Mouse (Mus musculus): ENCODE data around the gene Ntn1. TPM values are rescaled to one million over a fixed set of nuclear protein-coding genes. Genes with fewer than 3 reads are reported as not detected.

The Ntn1 gene
- total RNA-seq (2021), result 10 to 100 TPM in 1 of 2 experiments, 1 to 10 TPM in 1; 6.9 to 10.9 TPM
- long read RNA-seq, experiment 1, full-length matches to known transcripts, result 1 of 2 reads
- long read RNA-seq, experiment 1, partial matches to known transcripts, result 0 of 2 reads
- long read RNA-seq, experiment 1, other reads (novel, unspliced or antisense), result 1 of 2 reads
- long read RNA-seq, experiment 2, partial matches to known transcripts, result 0 of 2 reads
- long read RNA-seq, experiment 2, other reads (novel, unspliced or antisense), result 2 of 2 reads

DNA sequence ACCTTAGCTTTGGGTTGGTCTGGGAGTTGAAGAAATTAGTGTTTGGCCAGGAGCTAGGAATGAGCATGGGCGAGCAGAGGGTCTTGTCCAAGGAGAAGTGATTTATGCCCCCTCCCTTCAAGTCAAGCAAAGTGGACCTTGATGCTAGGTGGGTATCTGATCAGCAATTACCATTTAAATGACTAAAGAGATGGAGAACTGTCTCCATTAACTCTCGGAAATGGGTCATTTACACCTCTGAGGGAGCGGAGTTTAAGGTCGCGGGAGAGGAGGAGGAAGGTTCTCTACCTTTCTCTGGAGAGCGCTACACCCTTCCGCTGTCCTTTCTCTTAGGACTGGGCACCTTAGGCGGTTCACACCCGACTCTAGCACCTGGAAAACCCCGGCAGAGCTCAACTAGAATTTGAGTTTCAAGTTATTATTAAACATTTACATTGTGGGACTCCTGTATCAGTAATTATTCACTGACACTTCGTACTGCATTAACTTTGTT is at the start of gene Ntn1:
Gene Ntn1, minus strand, starts transcription at position 97 of the 493 bp plus-strand sequence.
- intact Hi-C loops (cut with DNase I; ENCODE audit: low total_unique reads), result no loop called here
- DNase-seq, result no peak

DNA sequence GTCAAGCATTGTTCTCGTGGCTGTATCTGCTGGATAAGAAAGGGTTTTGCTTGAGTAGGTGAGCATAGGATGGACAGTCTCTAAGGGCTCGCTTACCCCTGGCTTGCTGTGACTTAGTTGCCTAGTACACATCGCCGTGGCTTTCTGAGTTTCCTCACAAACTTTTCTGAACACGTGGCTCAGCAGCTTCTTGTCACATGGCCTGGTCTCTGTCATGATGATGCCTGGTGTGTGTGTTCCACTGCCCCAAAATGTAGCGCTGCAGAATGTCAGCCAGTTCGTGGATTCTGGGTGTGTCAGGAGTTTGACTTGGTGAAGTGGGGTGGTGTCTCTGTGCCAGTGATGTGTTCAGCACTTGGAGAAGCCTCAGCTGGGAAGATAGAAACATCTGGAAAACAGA is 47.7 kb upstream of the Ntn1 start:
- intact Hi-C loops (cut with DNase I; ENCODE audit: low total_unique reads), result no loop called here
- DNase-seq, result no peak

DNA sequence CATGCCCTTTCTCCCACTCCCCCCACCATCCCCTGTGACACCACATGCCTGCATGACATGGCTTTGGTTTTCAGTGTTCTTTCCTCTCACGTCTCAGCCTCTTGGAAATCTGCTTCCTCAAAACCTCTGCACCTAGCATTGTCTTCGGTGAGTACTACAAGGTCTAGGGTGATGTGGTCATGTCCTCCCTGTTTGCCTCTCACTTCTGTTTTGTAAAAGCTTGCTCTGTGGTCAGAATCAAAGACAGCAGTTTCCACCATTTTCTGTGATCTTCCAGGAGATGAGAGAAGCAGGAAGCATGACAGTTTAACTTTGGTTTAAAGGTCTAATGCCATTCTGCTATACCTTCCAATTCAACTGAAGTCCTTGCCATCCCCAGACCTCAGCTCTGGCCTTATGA is 46.6 kb upstream of the Ntn1 start:
- DNase-seq, result no peak
- intact Hi-C loops (cut with DNase I; ENCODE audit: low total_unique reads), result no loop called here

DNA sequence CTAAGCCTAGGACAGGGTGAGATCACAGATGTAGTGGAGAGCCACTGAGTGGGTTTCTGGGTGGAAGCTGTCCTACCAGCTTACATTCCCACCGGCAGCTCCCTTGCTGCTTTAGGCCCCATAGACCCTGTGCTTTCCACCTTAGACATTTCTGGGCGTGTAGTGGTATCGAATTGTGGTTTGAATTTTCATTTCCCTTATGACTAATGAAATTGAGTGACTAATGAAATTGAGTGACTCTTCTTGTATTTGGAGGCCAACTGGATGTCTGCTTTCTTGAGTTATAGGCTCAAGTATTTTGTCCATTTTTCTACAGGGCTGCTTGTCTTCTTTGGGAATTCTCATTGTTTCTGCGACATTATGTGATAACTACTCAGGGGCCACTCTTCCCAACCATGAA is 45.9 kb upstream of the Ntn1 start:
- intact Hi-C loops (cut with DNase I; ENCODE audit: low total_unique reads), result no loop called here
- DNase-seq, result no peak

DNA sequence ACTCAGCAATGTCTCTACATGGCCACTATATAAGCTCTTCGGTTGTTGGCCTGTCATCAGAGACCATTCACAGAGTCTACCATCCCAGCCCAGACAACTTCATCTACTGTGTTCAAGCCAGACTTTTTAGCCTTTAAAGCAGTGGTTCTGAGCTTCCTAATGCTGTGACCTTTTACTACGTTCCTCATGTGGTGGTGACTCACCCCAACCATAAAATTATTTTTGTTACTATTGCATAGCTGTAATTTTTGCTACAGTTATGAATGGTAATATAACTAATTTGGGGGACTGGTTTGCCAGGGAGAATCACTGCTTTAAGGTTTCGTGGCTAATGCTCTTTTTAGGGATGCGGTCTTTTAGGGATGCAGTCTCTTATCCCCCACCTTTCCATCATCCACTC is 45.3 kb upstream of the Ntn1 start:
- DNase-seq, result no peak
- intact Hi-C loops (cut with DNase I; ENCODE audit: low total_unique reads), result no loop called here

DNA sequence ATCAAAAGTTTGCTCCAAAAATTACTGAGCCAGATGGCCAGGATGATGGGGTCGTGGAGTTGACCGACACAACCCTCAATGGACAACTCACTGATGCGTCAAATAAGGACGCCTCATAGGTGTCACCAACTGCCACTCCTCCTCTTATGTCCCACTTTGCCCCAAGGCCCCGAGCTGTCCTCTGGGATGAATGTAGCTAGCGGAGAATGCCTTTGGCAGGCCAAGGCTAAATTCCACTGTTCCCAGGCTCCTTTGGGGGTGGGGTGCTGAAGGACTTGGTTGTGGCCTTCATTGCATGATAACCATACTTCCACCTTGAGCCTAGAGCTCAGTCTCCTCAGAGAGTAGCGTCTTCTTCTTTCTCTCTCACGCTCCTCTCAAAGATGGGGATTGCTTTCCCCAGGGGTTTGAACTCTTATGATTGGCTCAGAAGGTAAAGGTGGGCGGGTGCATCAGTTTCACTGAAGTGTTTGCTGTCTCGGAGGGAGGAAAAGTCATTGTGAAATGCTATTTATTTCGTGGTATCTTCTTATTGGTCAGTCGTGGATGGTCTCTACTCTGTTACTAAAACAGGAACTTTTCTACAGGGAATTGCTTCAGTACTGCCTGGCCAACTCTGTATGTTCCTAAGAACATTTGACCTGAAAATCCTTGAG is 42.5 kb upstream of the Ntn1 start:
- intact Hi-C loops (cut with DNase I; ENCODE audit: low total_unique reads), result no loop called here
- DNase-seq, result no peak

DNA sequence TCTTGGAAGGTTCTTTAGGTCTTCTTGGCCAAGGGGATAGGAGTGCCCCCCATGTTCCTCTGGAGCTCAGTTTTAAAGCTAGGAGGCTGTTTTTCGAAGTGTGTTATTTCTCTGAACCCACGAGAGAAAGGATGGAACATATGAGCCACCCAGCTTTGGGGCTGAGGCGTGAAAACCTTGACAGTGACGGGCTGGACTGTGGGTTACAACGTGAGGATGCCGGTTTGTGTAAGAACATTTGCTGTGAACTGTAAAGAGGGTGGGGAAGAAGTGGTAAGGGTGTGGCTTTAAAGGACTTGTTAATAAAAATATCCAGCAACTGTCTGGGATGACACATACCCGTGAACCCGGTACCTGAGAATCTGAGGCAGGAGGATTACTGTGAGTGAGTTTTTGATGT is 41.7 kb upstream of the Ntn1 start:
- intact Hi-C loops (cut with DNase I; ENCODE audit: low total_unique reads), result no loop called here
- no peak for DNase-seq

DNA sequence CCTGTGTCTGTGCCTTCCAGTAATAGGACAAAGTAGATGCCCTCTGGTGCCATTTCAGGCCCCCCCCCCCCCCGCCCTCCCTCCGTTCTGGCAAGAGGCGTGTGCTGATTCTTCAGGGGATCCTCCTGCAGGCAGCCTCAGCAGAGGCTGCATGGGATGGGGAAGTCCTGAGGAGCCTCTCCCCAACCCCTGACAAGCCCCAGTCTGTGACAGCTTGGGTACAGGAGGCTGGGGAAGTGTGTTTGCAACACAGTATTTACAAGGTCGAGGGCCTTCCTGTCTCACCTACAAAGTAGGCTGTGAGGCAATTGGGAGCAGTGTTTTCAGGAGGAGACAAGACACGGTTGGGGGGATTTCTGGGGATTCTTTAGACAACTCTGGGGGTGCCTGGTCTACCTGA is 40.3 kb upstream of the Ntn1 start:
- intact Hi-C loops (cut with DNase I; ENCODE audit: low total_unique reads), result no loop called here
- DNase-seq, result no peak

DNA sequence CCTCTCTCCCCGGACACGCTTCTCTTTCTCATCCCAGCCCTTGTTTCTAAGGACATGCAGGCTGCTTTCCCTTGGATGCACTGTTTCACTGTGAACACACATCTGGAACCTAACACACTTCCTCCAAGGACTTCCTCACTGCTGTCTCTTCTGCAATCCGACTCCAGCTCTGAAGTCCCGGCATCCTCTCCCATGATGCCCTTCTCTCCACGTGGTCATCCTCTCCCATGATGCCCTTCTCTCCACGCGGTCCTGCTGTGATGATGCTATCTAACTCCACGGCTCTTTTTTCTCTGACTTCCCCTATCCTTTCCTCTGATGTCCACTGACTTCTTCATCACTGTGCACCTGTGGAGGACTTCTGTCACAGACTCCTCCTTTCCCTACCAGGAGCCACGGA is 39.5 kb upstream of the Ntn1 start:
- DNase-seq, result no peak
- intact Hi-C loops (cut with DNase I; ENCODE audit: low total_unique reads), result no loop called here

DNA sequence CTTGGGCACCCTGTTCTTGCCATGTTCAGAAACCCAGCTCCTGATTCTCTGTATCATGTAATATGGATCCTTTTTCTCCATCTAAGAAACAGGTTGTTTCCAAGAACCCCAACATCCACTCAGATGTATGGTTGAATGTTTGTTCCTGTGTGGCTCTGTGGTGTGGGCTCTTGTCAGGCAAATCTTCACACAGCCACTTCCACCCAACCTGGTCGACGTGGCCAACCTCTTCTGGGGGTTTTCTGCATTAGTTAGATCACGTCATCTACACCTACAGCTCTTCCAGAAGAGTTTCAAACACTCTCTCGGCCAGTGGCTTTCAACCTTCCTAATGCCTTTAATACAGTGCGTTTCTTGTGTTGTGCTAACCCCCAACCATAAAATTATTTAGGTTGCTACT is 35.8 kb upstream of the Ntn1 start:
- DNase-seq, result no peak
- intact Hi-C loops (cut with DNase I; ENCODE audit: low total_unique reads), result no loop called here

DNA sequence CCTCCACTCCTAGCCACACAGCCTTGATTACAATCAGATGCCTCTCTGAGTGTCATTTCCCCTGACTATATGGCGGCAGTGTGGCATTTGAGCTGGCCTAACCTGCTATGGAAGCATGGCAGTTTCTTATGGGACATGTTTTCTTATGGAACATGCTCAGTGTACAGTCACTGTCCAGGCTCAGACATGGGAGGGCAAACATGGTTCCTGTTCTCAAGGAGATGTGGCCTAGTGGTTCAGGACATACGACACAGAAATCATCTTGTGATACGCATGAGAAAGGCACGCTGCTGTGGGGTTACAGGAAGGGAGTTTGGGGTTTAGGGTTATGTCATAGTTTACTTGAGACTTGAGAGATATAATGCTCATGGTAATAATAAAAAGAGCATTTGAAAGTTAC is 35.0 kb upstream of the Ntn1 start:
- intact Hi-C loops (cut with DNase I; ENCODE audit: low total_unique reads), result no loop called here
- DNase-seq, result no peak

DNA sequence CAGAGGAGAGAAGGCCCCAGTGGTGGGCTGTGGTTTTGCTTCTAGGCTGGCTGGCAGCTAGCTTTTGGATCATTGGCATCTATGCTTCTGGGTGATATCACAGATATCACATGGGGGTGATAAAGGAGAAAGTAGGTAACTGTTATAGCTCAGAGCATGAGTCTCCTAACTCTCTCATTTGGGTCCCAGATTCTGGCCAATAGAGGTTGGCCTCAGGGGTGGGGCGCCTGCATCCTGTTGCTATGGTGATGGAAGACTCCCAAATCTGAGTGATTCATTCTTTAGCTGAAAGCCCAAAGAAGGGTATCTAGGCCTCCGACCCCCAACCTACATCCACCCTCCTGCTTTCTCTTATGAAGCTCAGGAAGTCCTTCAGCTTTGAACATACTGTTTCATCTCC is 34.1 kb upstream of the Ntn1 start:
- intact Hi-C loops (cut with DNase I; ENCODE audit: low total_unique reads), result no loop called here
- no peak for DNase-seq

DNA sequence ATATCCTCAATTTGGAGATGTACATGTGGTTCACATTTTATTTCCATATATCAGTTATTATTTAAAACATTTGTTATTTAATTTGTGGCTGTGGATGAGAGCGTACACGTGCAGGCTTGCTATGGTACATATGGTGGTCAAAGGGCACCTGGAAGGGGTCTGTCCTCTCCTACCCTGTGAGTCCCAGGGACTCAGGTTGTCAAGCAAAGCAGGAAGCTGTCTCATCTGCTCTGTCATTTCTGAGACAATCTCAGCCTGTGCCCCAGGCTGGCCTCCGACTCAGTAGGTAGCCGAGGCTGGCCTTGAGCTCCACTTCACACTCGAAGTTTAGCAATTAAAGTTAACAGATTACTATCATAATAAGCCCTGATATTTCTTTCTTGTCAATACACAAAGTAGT is 32.9 kb upstream of the Ntn1 start:
- intact Hi-C loops (cut with DNase I; ENCODE audit: low total_unique reads), result no loop called here
- no peak for DNase-seq

DNA sequence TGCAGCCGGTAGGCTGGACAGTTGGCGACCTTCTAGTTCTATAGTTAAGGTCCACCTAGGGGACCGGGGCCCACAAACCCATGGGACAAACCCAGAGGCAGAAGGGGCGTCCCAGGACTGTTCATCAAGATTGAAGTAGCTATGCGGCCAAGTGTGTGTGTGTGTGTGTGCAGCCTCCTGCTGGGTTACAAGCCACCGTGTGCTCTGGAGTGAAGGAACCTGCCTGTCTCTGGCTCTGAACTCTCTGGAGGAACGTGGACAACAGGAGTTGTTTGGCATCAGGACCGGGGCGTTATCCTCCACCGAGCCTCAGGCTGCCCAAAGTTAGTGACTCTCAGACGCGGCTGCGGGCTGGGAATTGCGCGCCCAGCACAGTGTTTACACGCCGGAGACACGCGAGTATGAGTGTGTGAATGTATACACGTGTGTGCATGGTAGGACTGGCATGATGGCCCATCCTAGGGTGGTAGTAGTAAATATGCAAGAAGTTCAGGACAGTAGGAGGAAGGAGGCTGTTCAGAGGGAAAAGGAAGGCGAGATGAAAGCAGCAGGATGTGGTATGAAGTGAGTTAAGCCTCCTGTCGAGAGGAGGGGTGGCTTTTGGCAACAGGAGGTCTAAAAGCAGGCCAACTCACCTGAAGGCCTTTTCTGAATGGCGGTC is 31.9 kb upstream of the Ntn1 start:
- no peak for DNase-seq

DNA sequence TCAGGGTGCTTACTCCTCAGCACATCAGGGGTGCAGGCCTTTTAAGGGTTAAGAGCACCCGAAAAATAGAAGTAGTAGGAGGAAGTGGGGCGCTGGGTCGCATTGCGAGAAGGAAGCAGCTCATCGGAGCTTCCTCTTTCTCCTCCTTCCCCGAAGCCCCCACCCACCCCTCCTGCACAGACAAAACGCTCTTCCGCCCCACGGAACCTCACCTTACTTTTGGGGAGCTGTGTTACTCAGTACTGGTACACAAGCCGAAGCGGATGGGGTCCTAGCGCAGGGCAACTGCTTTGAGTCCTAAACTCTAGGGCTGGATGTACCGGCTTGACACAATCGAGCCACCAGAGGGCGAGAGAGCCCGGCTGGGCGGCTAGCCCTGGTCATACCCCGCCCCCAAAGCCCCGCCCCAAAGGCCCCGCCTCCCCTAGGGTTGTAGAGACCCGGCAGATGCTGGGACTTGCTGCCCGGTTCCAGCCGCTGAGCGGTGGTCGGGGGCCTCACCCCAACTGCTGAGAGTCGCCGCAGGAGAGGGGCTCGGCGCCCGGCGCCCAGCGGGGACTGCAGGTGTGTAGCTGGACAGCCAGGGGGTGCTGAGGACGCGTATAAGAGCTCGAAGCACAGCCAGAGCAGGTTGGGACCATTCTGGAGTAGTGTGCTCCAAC is 31.2 kb upstream of the Ntn1 start, which contains the start of gene Pik3r5:
Gene Pik3r5, plus strand, starts transcription at position 423 of the 662 bp plus-strand sequence.
- intact Hi-C loops (cut with DNase I; ENCODE audit: low total_unique reads), result no loop called here

More for the DNA sequence above, 31.9 kb upstream of the Ntn1 start:
- intact Hi-C loops (cut with DNase I; ENCODE audit: low total_unique reads), result no loop called here

DNA sequence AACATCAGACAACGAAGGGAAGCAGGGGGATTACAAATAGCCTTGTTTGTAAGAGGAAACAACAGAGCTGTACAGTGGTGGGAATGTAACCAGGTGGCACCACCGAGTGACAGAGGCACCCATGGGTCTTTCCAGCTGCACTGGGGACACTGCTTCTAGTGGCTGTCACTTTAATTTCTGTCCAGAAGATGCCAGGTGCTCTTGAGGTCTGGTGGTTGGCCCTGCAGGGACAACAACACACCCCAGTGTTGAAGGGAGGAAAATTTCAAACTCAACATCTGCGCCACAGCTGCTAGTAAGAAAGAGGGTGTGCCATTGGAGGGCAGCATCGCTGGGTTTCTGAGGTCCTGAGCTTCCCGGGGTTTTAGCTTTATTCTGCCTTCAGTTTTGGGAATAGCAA is 30.0 kb upstream of the Ntn1 start:
- intact Hi-C loops (cut with DNase I; ENCODE audit: low total_unique reads), result no loop called here
- DNase-seq, result no peak

More for the DNA sequence above, 31.2 kb upstream of the Ntn1 start, which contains the start of gene Pik3r5:
- DNase-seq, result peak; percentile 77

DNA sequence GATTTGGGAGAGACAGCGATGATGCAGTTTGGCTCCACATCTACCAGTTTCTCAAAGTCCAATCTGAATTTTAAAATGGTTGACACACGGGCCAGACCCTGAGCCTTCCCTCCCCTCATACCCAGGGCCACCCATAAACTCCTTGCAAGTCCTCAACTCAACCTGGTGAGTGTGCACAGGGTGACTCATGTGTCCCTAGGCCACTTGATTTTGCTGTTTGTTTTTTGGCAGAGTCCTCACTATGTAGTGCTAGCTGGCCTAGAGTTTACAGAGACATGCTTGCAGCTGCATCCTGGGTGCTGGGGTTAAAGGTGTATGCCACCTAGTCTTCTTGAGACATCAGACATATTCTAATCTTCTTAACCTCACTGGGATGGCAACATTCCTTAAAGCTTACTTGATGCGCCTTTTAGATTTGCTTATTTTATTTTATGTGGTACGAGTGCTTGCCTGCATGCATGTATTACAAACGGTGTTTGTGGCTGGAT is 26.5 kb upstream of the Ntn1 start:
- DNase-seq, result no peak
- intact Hi-C loops (cut with DNase I; ENCODE audit: low total_unique reads), result no loop called here

DNA sequence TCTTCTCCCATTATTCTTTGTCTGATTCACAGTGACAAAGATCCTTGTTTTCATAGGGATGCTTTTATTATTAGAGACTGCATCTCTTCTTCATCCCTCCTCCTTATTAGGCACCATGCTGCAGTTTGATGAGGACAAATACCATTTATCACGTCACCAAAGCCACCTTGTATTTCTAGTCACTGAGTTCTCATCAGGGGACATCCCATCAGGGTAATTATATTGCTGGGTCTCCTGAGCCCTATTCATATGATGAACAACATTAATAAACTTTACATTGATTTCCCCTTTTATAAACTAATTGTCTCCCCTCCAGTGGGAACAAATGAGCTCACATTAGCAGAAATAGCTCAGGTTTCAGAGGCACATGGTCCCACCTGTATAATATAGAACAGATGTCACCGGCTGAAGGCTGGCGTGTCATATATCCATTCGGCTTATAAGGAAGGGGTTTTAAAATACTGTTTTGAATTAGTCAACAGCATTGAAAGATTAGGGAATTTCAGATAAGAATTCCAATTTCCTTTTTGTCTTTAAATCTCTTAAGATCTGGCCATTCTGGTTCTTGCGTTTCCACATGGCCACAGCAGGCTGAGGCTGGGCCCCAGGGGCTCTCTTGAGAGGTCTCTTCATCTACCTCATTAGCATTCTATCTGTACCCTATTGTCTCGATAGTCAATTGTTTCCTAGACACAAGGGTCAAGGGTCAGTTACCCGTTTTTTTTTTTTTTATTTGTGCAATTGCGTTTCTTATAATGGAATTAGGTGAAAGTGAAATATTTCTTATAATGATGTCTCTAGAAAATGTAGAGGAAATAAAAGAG is 25.1 kb upstream of the Ntn1 start:
- no peak for DNase-seq
- intact Hi-C loops (cut with DNase I; ENCODE audit: low total_unique reads), result no loop called here

DNA sequence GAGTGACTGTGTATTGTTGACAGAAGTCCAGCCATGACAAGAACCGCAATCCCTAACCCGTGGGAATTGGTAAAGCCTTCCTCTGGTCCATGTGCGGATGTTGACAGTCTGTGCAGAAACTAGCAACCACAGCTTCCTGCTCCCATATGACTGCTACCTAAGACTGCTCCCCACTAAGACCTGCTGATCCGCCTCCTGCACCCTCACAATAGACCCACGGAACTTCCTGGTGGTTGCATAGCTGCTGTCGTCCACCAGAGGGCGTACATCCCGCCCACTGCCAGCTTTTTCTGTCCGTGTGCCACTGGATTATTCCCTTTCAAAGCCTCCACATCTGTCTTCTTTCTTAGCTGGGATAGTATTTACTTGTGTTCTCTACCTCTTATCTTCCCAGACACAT is 17.2 kb upstream of the Ntn1 start:
- intact Hi-C loops (cut with DNase I; ENCODE audit: low total_unique reads), result no loop called here
- DNase-seq, result peak; percentile 20
